Mouse (Mus musculus): ENCODE measurements around the gene Pdzd2.

Gene Pdzd2

GRCm38 (mm10) chr15:12481261-12481660 lies 258.5 kb downstream of the Pdzd2 start:
- no peak for DNase-seq (ENCODE audit: low spot score in 2 of 2)

GRCm38 (mm10) chr15:12480369-12480768 lies 259.4 kb downstream of the Pdzd2 start:
- no peak for DNase-seq (ENCODE audit: low spot score in 2 of 2)

GRCm38 (mm10) chr15:12479326-12479725 lies 260.4 kb downstream of the Pdzd2 start:
- peak; percentile 47 to 54 for DNase-seq (ENCODE audit: low spot score in 2 of 2)

GRCm38 (mm10) chr15:12473596-12473995 lies 266.1 kb downstream of the Pdzd2 start:
- DNase-seq (ENCODE audit: low spot score in 2 of 2): no peak

GRCm38 (mm10) chr15:12472646-12473045 lies 267.1 kb downstream of the Pdzd2 start:
- no peak for DNase-seq (ENCODE audit: low spot score in 2 of 2)

- no peak for DNase-seq (ENCODE audit: low spot score in 2 of 2)
These were observed 268.6 kb downstream of the Pdzd2 start for GRCm38 (mm10) chr15:12470900-12471838.

GRCm38 (mm10) chr15:12468625-12469024 lies 271.1 kb downstream of the Pdzd2 start:
- DNase-seq (ENCODE audit: low spot score in 2 of 2): no peak

GRCm38 (mm10) chr15:12465748-12466147 lies 274.0 kb downstream of the Pdzd2 start:
- no peak for DNase-seq (ENCODE audit: low spot score in 2 of 2)

GRCm38 (mm10) chr15:12456808-12457207 lies 282.9 kb downstream of the Pdzd2 start:
- no peak for DNase-seq (ENCODE audit: low spot score in 2 of 2)

- DNase-seq (ENCODE audit: low spot score in 2 of 2): no peak
These were observed 286.4 kb downstream of the Pdzd2 start for GRCm38 (mm10) chr15:12453343-12453742.

GRCm38 (mm10) chr15:12452141-12452995 lies 287.4 kb downstream of the Pdzd2 start:
- no peak for DNase-seq (ENCODE audit: low spot score in 2 of 2)

- DNase-seq (ENCODE audit: low spot score in 2 of 2): no peak
These were observed 288.3 kb downstream of the Pdzd2 start for GRCm38 (mm10) chr15:12451448-12451847.

GRCm38 (mm10) chr15:12450790-12451189 lies 288.9 kb downstream of the Pdzd2 start:
- DNase-seq (ENCODE audit: low spot score in 2 of 2): peak in 1 of 2 experiments; percentile 41

GRCm38 (mm10) chr15:12449321-12449720 lies 290.4 kb downstream of the Pdzd2 start:
- DNase-seq (ENCODE audit: low spot score in 2 of 2): no peak

GRCm38 (mm10) chr15:12447021-12447434 lies 292.7 kb downstream of the Pdzd2 start:
- no peak for DNase-seq (ENCODE audit: low spot score in 2 of 2)

- no peak for DNase-seq (ENCODE audit: low spot score in 2 of 2)
These were observed 295.2 kb downstream of the Pdzd2 start for GRCm38 (mm10) chr15:12444551-12444950.

- no peak for DNase-seq (ENCODE audit: low spot score in 2 of 2)
These were observed 300.4 kb downstream of the Pdzd2 start for GRCm38 (mm10) chr15:12439351-12439751.

GRCm38 (mm10) chr15:12438691-12439090 lies 301.0 kb downstream of the Pdzd2 start:
- no peak for DNase-seq (ENCODE audit: low spot score in 2 of 2)

- no peak for DNase-seq (ENCODE audit: low spot score in 2 of 2)
These were observed 301.6 kb downstream of the Pdzd2 start for GRCm38 (mm10) chr15:12438081-12438480.

- DNase-seq (ENCODE audit: low spot score in 2 of 2): no peak
These were observed 303.8 kb downstream of the Pdzd2 start for GRCm38 (mm10) chr15:12435910-12436309.

- no peak for DNase-seq (ENCODE audit: low spot score in 2 of 2)
These were observed 305.7 kb downstream of the Pdzd2 start for GRCm38 (mm10) chr15:12433893-12434599.

- DNase-seq (ENCODE audit: low spot score in 2 of 2): no peak
These were observed 306.8 kb downstream of the Pdzd2 start for GRCm38 (mm10) chr15:12432879-12433278.

All from heart, adult 9 months (tissue).